Comparison of ENCODE assay signal across 15 mouse cellular contexts in genomic region chr13:26457487-26458253, GRCm38 (mm10).
DNase-seq lines count a peak whose midpoint lies in the region; ATAC-seq and TF ChIP-seq lines count a peak whose summit lies in the region.
"Had no signal": no experiment of that assay in that cellular context is flagged by ENCODE, and none has a peak within 500 bp of the region (broad histone marks: within the 10 kb centered on the region; RNA-seq: fewer than 3 reads in every experiment).

No protein-coding gene starts in this region.

- no peak overlapping the region for H3K4me3 ChIP-seq in heart, adult 2 months
- H3K4me3 ChIP-seq in midbrain, embryonic 11.5 days (ENCODE audit: low read depth, low read length), result no peak overlapping the region
- H3K4me3 ChIP-seq in midbrain, embryonic 10.5 days, result no peak overlapping the region
- H3K4me3 ChIP-seq in kidney, embryonic 14.5 days (ENCODE audit: low read length), result no peak overlapping the region
- no peak overlapping the region for H3K4me3 ChIP-seq in stomach, postnatal 0 days (ENCODE audit: low read depth, low read length)
- H3K4me3 ChIP-seq in midbrain, embryonic 14.5 days (replicated peaks; ENCODE audit: low read depth, low read length), result no peak overlapping the region
- H3K4me3 ChIP-seq: forebrain, embryonic 13.5 days had no signal

- no peaks in the 10 kb centered on the region for H3K27me3 ChIP-seq in heart, adult 2 months (ENCODE audit: control insufficient read depth, insufficient read depth, low read length)
- H3K27me3 ChIP-seq in midbrain, embryonic 11.5 days (ENCODE audit: control insufficient read depth, insufficient read depth, low read length), result no peaks in the 10 kb centered on the region
- H3K27me3 ChIP-seq in midbrain, embryonic 10.5 days (ENCODE audit: low read depth, poor library complexity, severe bottlenecking), result no peaks in the 10 kb centered on the region
- H3K27me3 ChIP-seq in kidney, embryonic 14.5 days (ENCODE audit: control insufficient read depth, insufficient read depth, low read length), result no peaks in the 10 kb centered on the region
- no peaks in the 10 kb centered on the region for H3K27me3 ChIP-seq in stomach, postnatal 0 days (ENCODE audit: control insufficient read depth, insufficient read depth, low read length)
- H3K27me3 ChIP-seq in midbrain, embryonic 14.5 days (ENCODE audit: control insufficient read depth, insufficient read depth, low read length), result no peaks in the 10 kb centered on the region
- H3K27me3 ChIP-seq: forebrain, embryonic 13.5 days had no signal

- DNase-seq in heart, adult 2 months, result no peak
- DNase-seq in heart, adult 18-20 months, result no peak
- peak; percentile 68 for DNase-seq in midbrain, embryonic 11.5 days (ENCODE audit: low spot score, missing footprints)
- no peak for DNase-seq in midbrain, embryonic 10.5 days (ENCODE audit: low spot score)
- no peak for DNase-seq in stomach, postnatal 0 days (ENCODE audit: low spot score)
- DNase-seq in layer of hippocampus, postnatal 36 days, result no peak
- DNase-seq in midbrain, embryonic 14.5 days, result no peak
- DNase-seq: cerebellum, adult 2 months; gastrocnemius, postnatal 36 days; heart, postnatal 10 days; right cerebral cortex, postnatal 4 days; thymus, postnatal 25 days had no signal

- H3K79me2 ChIP-seq in heart, adult 2 months (replicated peaks; ENCODE audit: control insufficient read depth, insufficient read depth, low read length), result no peaks in the 10 kb centered on the region

- TF ChIP-seq EP300 in heart, adult 2 months (IDR thresholded peaks at IDR 0.05; ENCODE audit: insufficient read depth, low read depth, low read length), result no peak
- TF ChIP-seq EP300 in stomach, postnatal 0 days (optimal IDR thresholded peaks at IDR 0.05), result no peak

- no peaks in the 10 kb centered on the region for H3K4me1 ChIP-seq in heart, adult 2 months (ENCODE audit: control insufficient read depth, insufficient read depth, low read length)
- no peaks in the 10 kb centered on the region for H3K4me1 ChIP-seq in midbrain, embryonic 11.5 days (ENCODE audit: control insufficient read depth, insufficient read depth, low read length)
- no peaks in the 10 kb centered on the region for H3K4me1 ChIP-seq in midbrain, embryonic 10.5 days
- H3K4me1 ChIP-seq in kidney, embryonic 14.5 days (ENCODE audit: control insufficient read depth, insufficient read depth, low read length), result no peaks in the 10 kb centered on the region
- H3K4me1 ChIP-seq in stomach, postnatal 0 days (replicated peaks; ENCODE audit: control insufficient read depth, insufficient read depth), result no peaks in the 10 kb centered on the region
- H3K4me1 ChIP-seq in midbrain, embryonic 14.5 days (ENCODE audit: control insufficient read depth, insufficient read depth, low read length), result no peaks in the 10 kb centered on the region
- H3K4me1 ChIP-seq: forebrain, embryonic 13.5 days had no signal

- no peak overlapping the region for H3K9ac ChIP-seq in heart, adult 2 months (ENCODE audit: low read depth, low read length)
- no peak overlapping the region for H3K9ac ChIP-seq in midbrain, embryonic 11.5 days (ENCODE audit: low read length)
- H3K9ac ChIP-seq in kidney, embryonic 14.5 days (ENCODE audit: low read depth, low read length), result no peak overlapping the region
- no peak overlapping the region for H3K9ac ChIP-seq in stomach, postnatal 0 days (ENCODE audit: low read length)
- no peak overlapping the region for H3K9ac ChIP-seq in midbrain, embryonic 14.5 days (replicated peaks; ENCODE audit: low read length)
- H3K9ac ChIP-seq: forebrain, embryonic 13.5 days had no signal

- intact Hi-C loops in heart, adult 2 months (cut with DNase I), result no loop called here

- no peaks in the 10 kb centered on the region for H3K36me3 ChIP-seq in heart, adult 2 months (ENCODE audit: control insufficient read depth, insufficient read depth, low read length)
- no peaks in the 10 kb centered on the region for H3K36me3 ChIP-seq in midbrain, embryonic 11.5 days (ENCODE audit: control insufficient read depth, insufficient read depth, low read length)
- no peaks in the 10 kb centered on the region for H3K36me3 ChIP-seq in midbrain, embryonic 10.5 days
- H3K36me3 ChIP-seq in kidney, embryonic 14.5 days (ENCODE audit: control insufficient read depth, insufficient read depth, low read length), result no peaks in the 10 kb centered on the region
- no peaks in the 10 kb centered on the region for H3K36me3 ChIP-seq in stomach, postnatal 0 days (ENCODE audit: control insufficient read depth, insufficient read depth, low read length)
- no peaks in the 10 kb centered on the region for H3K36me3 ChIP-seq in midbrain, embryonic 14.5 days (ENCODE audit: control insufficient read depth, insufficient read depth, low read length)

- no peak for ATAC-seq in midbrain, embryonic 11.5 days (ENCODE audit: low FRiP score)
- peak; percentile 60; the same call in 1 of the 2 replicates for ATAC-seq in kidney, embryonic 14.5 days (ENCODE audit: low FRiP score, low TSS enrichment)
- ATAC-seq in stomach, postnatal 0 days (ENCODE audit: low FRiP score, low TSS enrichment), result no peak
- no peak for ATAC-seq in midbrain, embryonic 14.5 days (ENCODE audit: low FRiP score, low TSS enrichment)
- ATAC-seq: forebrain, embryonic 13.5 days had no signal

- 73% methylated on average over 4 of the region's 4 CpGs for WGBS in heart, adult 2 months
- WGBS in midbrain, embryonic 11.5 days, result 77% methylated on average over 4 of the region's 4 CpGs
- 82% methylated on average over 4 of the region's 4 CpGs for WGBS in midbrain, embryonic 10.5 days
- WGBS in kidney, embryonic 14.5 days, result 47% methylated on average over 4 of the region's 4 CpGs
- 58% methylated on average over 4 of the region's 4 CpGs for WGBS in stomach, postnatal 0 days
- 93% methylated on average over 4 of the region's 4 CpGs for WGBS in midbrain, embryonic 14.5 days

- no peak overlapping the region for H3K27ac ChIP-seq in heart, adult 2 months
- no peak overlapping the region for H3K27ac ChIP-seq in midbrain, embryonic 11.5 days (ENCODE audit: low read depth, low read length)
- H3K27ac ChIP-seq in midbrain, embryonic 10.5 days (replicated peaks), result no peak overlapping the region
- H3K27ac ChIP-seq in kidney, embryonic 14.5 days (ENCODE audit: low read depth, low read length), result no peak overlapping the region
- H3K27ac ChIP-seq in stomach, postnatal 0 days (replicated peaks), result no peak overlapping the region
- H3K27ac ChIP-seq in midbrain, embryonic 14.5 days (replicated peaks; ENCODE audit: low read depth, low read length), result no peak overlapping the region
- H3K27ac ChIP-seq: forebrain, embryonic 13.5 days; macrophage had no signal

- no peak for TF ChIP-seq POLR2A in heart, adult 2 months (IDR thresholded peaks at IDR 0.05; ENCODE audit: insufficient read depth, low read depth, low read length)

- TF ChIP-seq CTCF in heart, adult 2 months (IDR thresholded peaks at IDR 0.05), result peak; percentile 35
- peak; percentile 47 for TF ChIP-seq CTCF in stomach, postnatal 0 days (IDR thresholded peaks at IDR 0.05; ENCODE audit: low read depth)

- H3K4me2 ChIP-seq in midbrain, embryonic 11.5 days, result no peak overlapping the region
- no peak overlapping the region for H3K4me2 ChIP-seq in kidney, embryonic 14.5 days (replicated peaks; ENCODE audit: low read depth, low read length)
- no peak overlapping the region for H3K4me2 ChIP-seq in stomach, postnatal 0 days (replicated peaks; ENCODE audit: low read depth)
- H3K4me2 ChIP-seq in midbrain, embryonic 14.5 days (ENCODE audit: low read length), result no peak overlapping the region
- H3K4me2 ChIP-seq: forebrain, embryonic 13.5 days had no signal

- H3K9me3 ChIP-seq in midbrain, embryonic 11.5 days (ENCODE audit: control insufficient read depth, low read length), result no peaks in the 10 kb centered on the region
- H3K9me3 ChIP-seq in midbrain, embryonic 10.5 days (replicated peaks), result no peaks in the 10 kb centered on the region; the same call in 1 of the 2 replicates
- no peaks in the 10 kb centered on the region for H3K9me3 ChIP-seq in kidney, embryonic 14.5 days (ENCODE audit: control insufficient read depth, low read length)
- H3K9me3 ChIP-seq in stomach, postnatal 0 days (ENCODE audit: control insufficient read depth, low read length), result no peaks in the 10 kb centered on the region
- no peaks in the 10 kb centered on the region; the same call in 1 of the 2 replicates for H3K9me3 ChIP-seq in midbrain, embryonic 14.5 days (ENCODE audit: control insufficient read depth, low read length)
